Mouse (Mus musculus) Patski (cell line): ENCODE data around the gene Epb41l4b. TPM values are rescaled to one million over a fixed set of nuclear protein-coding genes. Genes with fewer than 3 reads are reported as not detected.

ENCODE experiments used
- ATAC-seq: fragments of 100-300 bp; one replicate; pipeline ENCODE4 v1.8.0; 2021
- CTCF ChIA-PET: fragments of 350-600 bp; sonication (Branson Sonifier 250); formaldehyde crosslinking; loops from one replicate; lab custom pipeline; 2022; ENCODE audit warnings: inconsistent platforms; lab: Charles Lee
- POLR2A ChIA-PET: fragments of 350-600 bp; sonication (Branson Sonifier 250); formaldehyde crosslinking; loops from one replicate; lab custom pipeline; 2022; ENCODE audit warnings: antibody characterized with exemption, inconsistent platforms; lab: Charles Lee
- DNase-seq: peaks from one replicate; pipeline ENCODE4 v3.0.0-alpha.2; 2011; ENCODE audit warnings: low read depth, low spot score
- H3K27me3 ChIP-seq: fragments of 371-371 bp; one replicate; pipeline ENCODE4 v1.5.1; 2021
- CTCF ChIP-seq: fragments of 100-300 bp; IDR thresholded peaks from one replicate; pipeline ENCODE4 v1.5.1; 2021
- in situ Hi-C: fragments of 300-500 bp; cut with MboI; formaldehyde crosslinking; loops from 3 replicates; pipeline ENCODE4 v1.11.1; 2018; ENCODE audit warnings: low pct_unique_long_range_greater_than_20kb, mixed read lengths
- polyA plus RNA-seq: library from polyadenylated mRNA; unstranded; gene quantifications from one replicate; pipeline ENCODE4 v1.2.3, GENCODE M21; 2021

Epb41l4b gene
- polyA plus RNA-seq, 1 experiment from 2014 or later = 0.22 TPM

DNA sequence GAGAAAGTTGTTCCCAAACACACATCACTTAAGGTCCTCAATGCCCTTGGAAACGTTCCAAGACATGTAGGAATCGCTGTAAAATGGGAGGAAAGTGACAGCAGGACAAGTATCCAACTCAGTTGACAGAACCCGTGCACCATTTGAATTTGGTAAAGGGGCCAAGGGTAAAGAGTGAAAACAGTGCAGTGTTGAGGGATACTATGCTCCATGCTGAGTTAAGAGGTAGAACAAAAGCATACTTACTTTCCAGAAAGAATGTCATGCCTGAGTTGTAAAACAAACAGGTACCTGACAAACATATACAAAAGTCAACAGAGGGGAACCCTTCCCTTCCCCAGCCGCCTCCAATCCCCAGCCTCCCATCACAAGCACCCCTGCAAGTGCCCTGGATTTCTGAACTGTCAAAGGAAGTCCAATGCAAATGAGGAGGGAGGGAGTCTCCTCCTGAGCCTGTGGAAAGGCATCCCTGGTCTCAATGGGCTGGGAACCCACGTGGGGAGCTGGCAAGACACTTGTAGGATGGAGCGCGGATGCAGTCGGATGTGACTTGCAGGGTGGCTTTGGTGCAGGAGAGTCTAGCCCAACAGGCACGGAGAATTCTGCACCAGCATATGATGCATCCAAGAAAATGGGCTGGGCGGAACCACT, 57.4 kb downstream of the Epb41l4b start:
- ChIA-PET CTCF (no interaction called here), POLR2A (no interaction called here)
- no peak for TF ChIP-seq CTCF
- in situ Hi-C loops = no loop called here
- ATAC-seq (no peak), DNase-seq (no peak)
- H3K27me3 ChIP-seq = no peaks in the 10 kb centered on the region

DNA sequence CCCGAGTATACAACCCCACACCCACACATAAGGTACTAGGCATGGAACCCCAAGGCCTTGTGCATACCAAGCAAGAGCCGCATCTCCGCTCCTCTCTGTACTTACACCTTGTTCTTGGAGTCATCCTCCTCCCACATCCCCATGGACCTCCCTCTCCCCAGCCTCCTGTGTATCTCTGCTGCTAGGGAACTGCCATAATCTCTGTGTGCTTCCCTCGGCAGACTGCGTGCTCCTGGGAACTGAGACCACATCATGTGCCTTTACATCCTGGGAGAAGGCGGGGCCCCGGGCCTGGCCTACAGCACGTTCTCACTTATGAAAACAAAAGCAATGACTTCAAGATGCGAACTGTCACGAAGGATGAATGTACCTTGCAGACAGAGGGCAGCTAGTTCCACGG, 59.6 kb downstream of the Epb41l4b start:
- no peaks in the 10 kb centered on the region for H3K27me3 ChIP-seq
- no peak for DNase-seq
- CTCF ChIA-PET = no interaction called here
- no peak for TF ChIP-seq CTCF
- POLR2A ChIA-PET = no interaction called here
- in situ Hi-C loops = no loop called here
- ATAC-seq = no peak

DNA sequence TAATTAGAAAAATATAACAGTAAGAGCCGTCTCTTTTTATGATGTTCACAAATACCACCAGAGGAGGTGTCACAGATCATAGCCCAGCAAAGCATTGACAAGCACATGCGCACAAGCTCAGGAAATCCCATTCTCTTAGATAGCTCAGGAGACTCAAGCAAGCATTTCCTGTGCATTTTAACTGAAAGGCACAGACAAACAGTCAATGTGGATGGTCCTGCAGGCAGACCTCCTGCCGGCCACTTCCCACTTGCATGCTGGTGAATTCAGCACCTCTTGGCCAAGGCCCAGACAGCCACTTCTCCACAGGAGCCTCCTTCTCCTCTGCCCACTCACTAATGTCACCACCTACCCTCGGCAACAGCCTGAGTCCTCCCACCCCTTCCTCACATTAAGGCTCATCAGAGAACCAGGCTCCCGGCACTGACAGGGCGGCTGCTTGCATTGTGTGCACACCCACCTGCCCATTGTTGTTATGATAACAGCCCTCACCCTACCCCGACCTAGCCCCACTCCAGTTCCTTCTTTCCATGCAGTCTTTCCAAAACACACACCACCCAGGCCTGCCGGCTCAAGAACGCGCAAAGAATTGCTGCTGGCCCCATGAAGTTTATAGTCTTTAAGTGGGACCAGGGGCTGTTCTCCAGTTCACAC, 60.3 kb downstream of the Epb41l4b start:
- TF ChIP-seq CTCF = no peak
- ChIA-PET CTCF (no interaction called here), POLR2A (no interaction called here)
- H3K27me3 ChIP-seq = no peaks in the 10 kb centered on the region
- in situ Hi-C loops = no loop called here
- no peak for ATAC-seq
- DNase-seq = no peak

DNA sequence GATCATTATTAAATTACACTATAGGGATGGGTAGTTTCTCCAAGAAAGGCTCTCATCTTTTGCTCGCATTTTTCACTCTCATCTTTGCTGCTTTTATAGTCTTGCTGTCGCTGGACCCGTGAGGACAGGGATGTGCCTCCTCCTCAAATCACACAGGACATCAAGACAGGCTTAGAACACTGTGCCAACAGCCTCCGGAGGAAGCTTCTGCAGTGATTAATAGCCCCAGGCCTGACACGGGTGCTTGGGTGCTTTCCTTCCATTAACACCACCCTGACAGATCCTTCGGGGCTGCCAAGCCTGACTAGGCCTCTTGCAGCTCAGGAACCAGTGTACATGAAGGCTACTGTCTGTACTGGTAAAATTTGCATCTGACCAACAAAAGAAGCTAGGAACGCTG, 61.8 kb downstream of the Epb41l4b start:
- DNase-seq = no peak
- ChIA-PET CTCF (no interaction called here), POLR2A (no interaction called here)
- no peak for TF ChIP-seq CTCF
- in situ Hi-C loops = no loop called here
- H3K27me3 ChIP-seq = no peaks in the 10 kb centered on the region
- no peak for ATAC-seq

DNA sequence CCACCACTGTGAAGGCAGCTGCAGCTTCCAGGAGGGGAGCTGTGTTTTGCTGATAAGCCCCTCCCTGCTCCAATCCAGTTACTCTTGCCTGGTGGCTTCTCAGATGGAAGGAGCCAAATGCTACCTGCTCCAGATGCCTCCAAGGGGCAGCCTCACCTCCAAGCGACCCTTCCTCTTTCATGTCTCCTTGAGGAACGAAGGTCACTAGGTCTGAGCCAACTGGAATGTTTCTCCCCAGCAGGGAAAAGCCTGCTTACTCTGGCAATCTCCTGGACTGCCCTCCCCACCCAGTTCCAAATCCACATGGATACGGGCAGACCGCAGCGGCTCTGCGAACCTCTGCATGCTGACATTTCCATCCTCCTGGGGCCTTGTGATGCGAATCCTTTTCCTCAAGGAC, 69.4 kb downstream of the Epb41l4b start:
- DNase-seq (no peak), ATAC-seq (no peak)
- ChIA-PET POLR2A (no interaction called here), CTCF (no interaction called here)
- TF ChIP-seq CTCF = no peak
- H3K27me3 ChIP-seq = no peaks in the 10 kb centered on the region
- in situ Hi-C loops = no loop called here

DNA sequence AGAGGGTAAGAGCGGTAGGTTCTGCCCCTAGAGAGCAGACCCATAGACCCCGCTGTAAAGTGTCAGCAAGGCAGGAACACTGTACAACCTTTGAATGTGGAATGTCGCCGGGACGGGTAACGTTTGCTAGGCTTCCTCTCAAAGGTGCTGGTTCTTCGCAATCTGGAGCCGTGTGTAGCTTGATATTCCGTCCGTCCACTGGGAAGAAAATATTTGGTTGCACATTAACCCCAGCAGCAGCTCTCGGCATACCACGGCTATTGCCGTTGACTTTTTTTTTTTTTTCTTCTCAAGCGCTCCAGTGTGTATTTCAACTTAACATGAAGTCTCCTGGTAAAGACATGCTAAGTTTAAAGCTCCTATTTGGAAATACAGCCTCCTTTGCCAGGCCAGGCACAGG, 70.1 kb downstream of the Epb41l4b start:
- DNase-seq (no peak), ATAC-seq (no peak)
- ChIA-PET CTCF (no interaction called here), POLR2A (interaction anchor here (1.1 kb wide), 1 partner anchor 111 kb away, joined by 3 read pairs; no protein-coding TSS in a partner anchor)
- TF ChIP-seq CTCF = no peak
- no peaks in the 10 kb centered on the region for H3K27me3 ChIP-seq
- in situ Hi-C loops = no loop called here

DNA sequence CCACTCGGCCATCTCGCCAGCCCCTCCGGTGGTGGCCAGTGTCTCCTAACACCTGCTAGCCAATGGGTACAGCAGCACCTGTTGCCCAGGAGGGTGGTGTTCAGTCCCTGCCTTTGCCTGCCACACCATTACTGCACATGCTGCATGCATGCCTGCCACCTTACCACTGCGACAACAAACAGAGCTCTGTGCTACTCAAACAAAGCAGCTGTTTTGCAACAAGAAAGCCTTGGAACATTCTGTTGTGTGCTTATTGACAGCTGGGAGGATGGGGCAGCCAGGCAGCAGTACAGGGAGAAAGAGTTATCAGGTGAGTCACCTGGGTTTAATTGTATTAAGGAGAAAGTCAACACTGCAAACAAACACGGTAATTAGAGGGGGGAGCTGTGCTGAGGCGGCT, 72.6 kb downstream of the Epb41l4b start:
- no peak for TF ChIP-seq CTCF
- H3K27me3 ChIP-seq = no peaks in the 10 kb centered on the region
- ATAC-seq = no peak
- DNase-seq = no peak
- in situ Hi-C loops = no loop called here
- ChIA-PET POLR2A (no interaction called here), CTCF (no interaction called here)

DNA sequence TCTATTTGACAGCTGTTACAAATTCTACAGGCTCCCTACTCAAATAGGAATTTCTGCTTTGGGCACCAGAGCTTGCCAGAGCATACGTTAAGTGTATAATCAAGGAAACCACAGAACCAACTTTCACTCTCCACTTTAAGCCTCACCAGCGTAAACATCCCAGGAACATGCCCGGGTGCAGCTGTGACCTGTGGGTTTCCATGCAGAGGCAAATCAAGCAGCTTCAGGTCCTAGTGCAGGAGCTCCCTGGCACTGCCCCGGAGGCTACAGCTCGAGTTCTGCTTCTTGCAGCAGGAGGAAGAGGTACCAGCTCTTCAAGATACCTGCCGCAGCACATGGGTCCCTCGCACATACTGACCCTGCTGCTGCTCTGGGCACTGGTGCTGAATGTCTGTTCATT, 74.8 kb downstream of the Epb41l4b start:
- ATAC-seq (no peak), DNase-seq (no peak)
- CTCF ChIA-PET = no interaction called here
- H3K27me3 ChIP-seq = no peaks in the 10 kb centered on the region
- POLR2A ChIA-PET = no interaction called here
- TF ChIP-seq CTCF = no peak
- in situ Hi-C loops = no loop called here

DNA sequence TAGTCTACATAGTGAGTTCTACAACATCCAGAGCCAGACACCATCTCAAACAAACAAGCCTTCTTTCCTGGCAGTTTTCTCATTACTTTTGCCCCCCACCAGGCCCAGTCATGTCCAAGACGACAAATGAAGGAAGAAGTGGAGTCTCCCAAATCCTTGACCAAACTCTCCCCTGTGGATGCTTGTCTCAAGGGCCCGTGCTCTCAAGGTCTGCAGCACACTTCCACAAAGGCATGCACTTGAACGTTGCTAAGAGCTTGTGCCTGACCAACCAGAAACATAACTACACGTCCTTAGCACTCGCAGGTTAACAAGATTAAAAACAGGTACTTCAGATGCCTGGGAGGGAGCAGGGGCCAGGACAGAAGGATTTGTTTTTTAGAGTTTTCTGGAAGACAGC, 75.4 kb downstream of the Epb41l4b start:
- H3K27me3 ChIP-seq = no peaks in the 10 kb centered on the region
- POLR2A ChIA-PET = no interaction called here

DNA sequence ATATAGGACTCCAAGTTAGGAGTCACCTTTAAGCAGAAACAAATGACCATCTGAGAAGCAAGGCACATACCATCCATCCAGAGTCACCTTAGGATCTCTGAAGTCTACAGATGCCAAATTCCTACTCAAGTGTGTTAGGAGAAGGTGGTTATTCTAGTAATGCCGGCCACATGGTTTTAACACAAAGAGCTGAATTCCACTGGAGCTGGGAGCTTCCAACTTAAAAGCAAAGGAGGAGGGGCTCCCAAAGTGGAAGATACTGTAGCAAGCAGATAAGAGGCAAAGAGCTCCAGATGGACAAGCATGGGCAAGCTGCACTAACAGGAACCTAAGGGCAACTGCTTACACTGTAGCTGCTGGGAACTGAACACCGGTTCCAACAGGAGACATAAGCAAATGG, 76.3 kb downstream of the Epb41l4b start:
- no peak for TF ChIP-seq CTCF
- ChIA-PET POLR2A (no interaction called here), CTCF (no interaction called here)
- ATAC-seq (no peak), DNase-seq (no peak)
- H3K27me3 ChIP-seq = no peaks in the 10 kb centered on the region
- in situ Hi-C loops = no loop called here

More for the DNA sequence above, 75.4 kb downstream of the Epb41l4b start:
- CTCF ChIA-PET = no interaction called here
- ATAC-seq (no peak), DNase-seq (no peak)
- no peak for TF ChIP-seq CTCF
- in situ Hi-C loops = no loop called here

DNA sequence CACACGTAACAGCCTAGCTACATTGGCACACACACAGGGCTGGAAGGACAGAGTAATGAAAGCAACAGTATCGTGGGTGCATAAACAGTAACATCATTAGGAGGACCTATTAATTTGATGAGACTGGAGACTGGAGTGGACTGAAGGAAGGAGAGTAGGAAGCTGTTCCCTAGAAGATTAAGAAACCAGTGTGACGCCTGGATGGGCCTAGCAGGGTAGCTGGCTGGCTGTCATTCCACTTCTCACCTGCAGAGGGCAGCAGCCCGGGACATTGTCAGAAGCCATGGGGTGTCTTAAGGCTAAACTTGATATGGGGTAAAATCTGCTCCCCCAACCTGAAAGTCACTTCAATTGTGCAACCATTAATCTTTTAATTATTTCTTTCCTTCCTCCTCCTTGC, 78.0 kb downstream of the Epb41l4b start:
- TF ChIP-seq CTCF = peak; percentile 80
- ChIA-PET CTCF (no interaction called here), POLR2A (no interaction called here)
- no peaks in the 10 kb centered on the region for H3K27me3 ChIP-seq
- ATAC-seq = no peak
- in situ Hi-C loops = no loop called here
- DNase-seq = peak; percentile 3
